9 mouse cellular contexts compared by ENCODE assay signal in genomic region chr13:37440593-37441307, GRCm38 (mm10).
DNase-seq lines count a peak whose midpoint lies in the region; ATAC-seq and TF ChIP-seq lines count a peak whose summit lies in the region.
"Had no signal": no experiment of that assay in that cellular context is flagged by ENCODE, and none has a peak within 500 bp of the region (broad histone marks: within the 10 kb centered on the region; RNA-seq: fewer than 3 reads in every experiment).

No protein-coding gene starts in this region.

- H3K27ac ChIP-seq in heart, embryonic 10.5 days = peak overlapping the region; percentile 52
- peak overlapping the region; percentile 45 for H3K27ac ChIP-seq in embryonic facial prominence, embryonic 14.5 days (replicated peaks; ENCODE audit: low read depth, low read length)
- peak overlapping the region; percentile 75 for H3K27ac ChIP-seq in lung, embryonic 15.5 days
- H3K27ac ChIP-seq: liver, embryonic 12.5 days had no signal

- WGBS in heart, embryonic 10.5 days = 36% methylated on average over 11 of the region's 11 CpGs
- WGBS in embryonic facial prominence, embryonic 14.5 days = 42% methylated on average over 11 of the region's 11 CpGs
- 43% methylated on average over 11 of the region's 11 CpGs for WGBS in lung, embryonic 15.5 days

- H3K9ac ChIP-seq in embryonic facial prominence, embryonic 14.5 days (ENCODE audit: low read depth, low read length) = no peak overlapping the region
- H3K9ac ChIP-seq in lung, embryonic 15.5 days = no peak overlapping the region
- H3K9ac ChIP-seq: liver, embryonic 12.5 days had no signal

- H3K27me3 ChIP-seq in heart, embryonic 10.5 days (ENCODE audit: insufficient read depth, poor library complexity, severe bottlenecking) = peaks cover 23% of the 10 kb centered on the region
- H3K27me3 ChIP-seq in C2C12 (ENCODE audit: control insufficient read depth, insufficient read depth, insufficient read length) = no peaks in the 10 kb centered on the region
- peaks cover 10% of the 10 kb centered on the region; the same call in 1 of the 2 replicates for H3K27me3 ChIP-seq in embryonic facial prominence, embryonic 14.5 days (replicated peaks; ENCODE audit: control insufficient read depth, insufficient read depth, low read length)
- H3K27me3 ChIP-seq in lung, embryonic 15.5 days = no peaks in the 10 kb centered on the region

- no peaks in the 10 kb centered on the region for H3K9me3 ChIP-seq in heart, embryonic 10.5 days
- H3K9me3 ChIP-seq in embryonic facial prominence, embryonic 14.5 days (ENCODE audit: control insufficient read depth, low read length) = no peaks in the 10 kb centered on the region
- H3K9me3 ChIP-seq in lung, embryonic 15.5 days = no peaks in the 10 kb centered on the region
- H3K9me3 ChIP-seq: liver, embryonic 12.5 days had no signal

- H3K4me2 ChIP-seq in embryonic facial prominence, embryonic 14.5 days (ENCODE audit: low read depth, low read length) = no peak overlapping the region
- H3K4me2 ChIP-seq in lung, embryonic 15.5 days = no peak overlapping the region
- H3K4me2 ChIP-seq: liver, embryonic 12.5 days had no signal

- no peaks in the 10 kb centered on the region for H3K36me3 ChIP-seq in heart, embryonic 10.5 days
- H3K36me3 ChIP-seq in C2C12 (ENCODE audit: control insufficient read depth, insufficient read depth) = no peaks in the 10 kb centered on the region
- H3K36me3 ChIP-seq in embryonic facial prominence, embryonic 14.5 days (ENCODE audit: control insufficient read depth, insufficient read depth, low read length) = no peaks in the 10 kb centered on the region
- H3K36me3 ChIP-seq in lung, embryonic 15.5 days = no peaks in the 10 kb centered on the region
- H3K36me3 ChIP-seq: liver, embryonic 12.5 days had no signal

- ATAC-seq in embryonic facial prominence, embryonic 14.5 days (ENCODE audit: low read depth) = peak; percentile 60; the same call in 1 of the 2 replicates
- ATAC-seq in lung, embryonic 15.5 days (ENCODE audit: borderline replicate concordance, extremely low read depth, low FRiP score, low TSS enrichment) = no peak
- ATAC-seq: liver, embryonic 12.5 days had no signal

- no peak for DNase-seq in heart, embryonic 10.5 days (ENCODE audit: low spot score)
- no peak for DNase-seq in heart, postnatal 25 days (ENCODE audit: low spot score)
- DNase-seq in embryonic facial prominence, embryonic 14.5 days (ENCODE audit: low spot score) = peak; percentile 76
- DNase-seq in left cerebral cortex, postnatal 36 days (ENCODE audit: low spot score in 2 of 2) = no peak
- DNase-seq in left cerebral cortex, adult 18-20 months (ENCODE audit: low spot score in 2 of 2) = no peak
- DNase-seq in yolk sac, embryonic 10.5 days (ENCODE audit: low spot score) = no peak

- intact Hi-C loops in heart, postnatal 25 days (cut with DNase I) = no loop called here
- intact Hi-C loops in left cerebral cortex, postnatal 36 days (cut with DNase I) = no loop called here

- TF ChIP-seq CTCF in C2C12 (IDR thresholded peaks at IDR 0.05; ENCODE audit: control insufficient read depth, insufficient read depth, insufficient read length) = no peak

- H3K79me2 ChIP-seq in C2C12 (ENCODE audit: control insufficient read depth, insufficient read depth) = no peaks in the 10 kb centered on the region

- no peaks in the 10 kb centered on the region for H3K79me3 ChIP-seq in C2C12 (ENCODE audit: low read depth)

- peaks cover 36% of the 10 kb centered on the region for H3K4me1 ChIP-seq in heart, embryonic 10.5 days
- H3K4me1 ChIP-seq in embryonic facial prominence, embryonic 14.5 days (ENCODE audit: control insufficient read depth, insufficient read depth, low read length) = peaks cover 23% of the 10 kb centered on the region; the same call in 1 of the 2 replicates
- peaks cover 38% of the 10 kb centered on the region for H3K4me1 ChIP-seq in lung, embryonic 15.5 days

- no peak overlapping the region for H3K4me3 ChIP-seq in heart, embryonic 10.5 days
- H3K4me3 ChIP-seq in C2C12 (ENCODE audit: insufficient read depth, poor library complexity, severe bottlenecking) = no peak overlapping the region
- H3K4me3 ChIP-seq in embryonic facial prominence, embryonic 14.5 days (ENCODE audit: low read depth, low read length) = no peak overlapping the region
- no peak overlapping the region for H3K4me3 ChIP-seq in lung, embryonic 15.5 days
- H3K4me3 ChIP-seq: liver, embryonic 12.5 days had no signal

- H3ac ChIP-seq in C2C12 (ENCODE audit: control insufficient read depth, insufficient read length, low read depth) = peak overlapping the region; percentile 6

TF ChIP-seq in C2C12, 6 proteins besides CTCF, POLR2A, EP300 and RAD21:
- no peak for TF ChIP-seq FOSL1 (IDR thresholded peaks at IDR 0.05; ENCODE audit: insufficient read depth, low read length, poor library complexity, severe bottlenecking)
- TF ChIP-seq MYOD1 (IDR thresholded peaks at IDR 0.05; ENCODE audit: control insufficient read depth, insufficient read length, low read depth) = no peak
- TF ChIP-seq MYOG (IDR thresholded peaks at IDR 0.05; ENCODE audit: control insufficient read depth, extremely low read depth, insufficient read length) = no peak
- no peak for TF ChIP-seq USF1 (IDR thresholded peaks at IDR 0.05; ENCODE audit: low read depth)
- TF ChIP-seq MAX (IDR thresholded peaks at IDR 0.05) = no peak
- no peak for TF ChIP-seq CEBPB (IDR thresholded peaks at IDR 0.05; ENCODE audit: low read depth)
TF ChIP-seq in C2C12: peak in this region for 0.
